ENCODE assay signal across 8 mouse cellular contexts in genomic region chr7:4151241-4151640, GRCm38 (mm10). TPM values are rescaled to one million over a fixed set of nuclear protein-coding genes. Genes with fewer than 3 reads are reported as not detected.
DNase-seq lines count a peak whose midpoint lies in the region; ATAC-seq and TF ChIP-seq lines count a peak whose summit lies in the region.

No protein-coding gene starts in this region.

- no peaks in the 10 kb centered on the region for H3K79me2 ChIP-seq in heart, adult 2 months (replicated peaks; ENCODE audit: control insufficient read depth, insufficient read depth, low read length)

- no peaks in the 10 kb centered on the region for H3K36me3 ChIP-seq in heart, adult 2 months (ENCODE audit: control insufficient read depth, insufficient read depth, low read length)
- H3K36me3 ChIP-seq in testis, adult 2 months (ENCODE audit: control insufficient read depth, insufficient read depth, low read length): no peaks in the 10 kb centered on the region; the same call in 1 of the 2 replicates
- H3K36me3 ChIP-seq in limb, embryonic 13.5 days: peaks cover 37% of the 10 kb centered on the region
- H3K36me3 ChIP-seq in stomach, postnatal 0 days (ENCODE audit: control insufficient read depth, insufficient read depth, low read length): peaks cover 10% of the 10 kb centered on the region

- no peak for TF ChIP-seq POLR2A in heart, adult 2 months (IDR thresholded peaks at IDR 0.05; ENCODE audit: insufficient read depth, low read depth, low read length)
- peak; percentile 75; the same call in 1 of the 2 replicates for TF ChIP-seq POLR2A in testis, adult 2 months (IDR thresholded peaks at IDR 0.05; ENCODE audit: control insufficient read depth, low read depth, low read length)

- H3K4me2 ChIP-seq in limb, embryonic 13.5 days (replicated peaks): peak overlapping the region; percentile 88
- H3K4me2 ChIP-seq in stomach, postnatal 0 days (replicated peaks; ENCODE audit: low read depth): peak overlapping the region; percentile 80

- WGBS in heart, adult 2 months: 40% methylated on average over 22 of the region's 22 CpGs
- 20% methylated on average over 22 of the region's 22 CpGs for WGBS in limb, embryonic 13.5 days
- 41% methylated on average over 22 of the region's 22 CpGs for WGBS in stomach, postnatal 0 days

- intact Hi-C loops in heart, adult 2 months (cut with DNase I): loop anchor here (2.0 to 10.0 kb wide), 2 partner anchors 14 to 654 kb away; partner anchors contain the start of gene Cdc42ep5

- no peak for TF ChIP-seq CTCF in heart, adult 2 months (IDR thresholded peaks at IDR 0.05)
- TF ChIP-seq CTCF in testis, adult 2 months (IDR thresholded peaks at IDR 0.05; ENCODE audit: control insufficient read depth, insufficient read depth, insufficient replicate concordance, low read depth, low read length): no peak
- no peak for TF ChIP-seq CTCF in stomach, postnatal 0 days (IDR thresholded peaks at IDR 0.05; ENCODE audit: low read depth)

- no peaks in the 10 kb centered on the region for H3K9me3 ChIP-seq in limb, embryonic 13.5 days
- H3K9me3 ChIP-seq in stomach, postnatal 0 days (ENCODE audit: control insufficient read depth, low read length): no peaks in the 10 kb centered on the region

- H3K4me1 ChIP-seq in heart, adult 2 months (ENCODE audit: control insufficient read depth, insufficient read depth, low read length): peaks cover 4% of the 10 kb centered on the region
- peaks cover 32% of the 10 kb centered on the region for H3K4me1 ChIP-seq in testis, adult 2 months (ENCODE audit: control insufficient read depth, insufficient read depth, low read length)
- H3K4me1 ChIP-seq in limb, embryonic 13.5 days: peaks cover 29% of the 10 kb centered on the region
- H3K4me1 ChIP-seq in stomach, postnatal 0 days (replicated peaks; ENCODE audit: control insufficient read depth, insufficient read depth): peaks cover 3% of the 10 kb centered on the region; the same call in 1 of the 2 replicates

- no peaks in the 10 kb centered on the region for H3K27me3 ChIP-seq in heart, adult 2 months (ENCODE audit: control insufficient read depth, insufficient read depth, low read length)
- H3K27me3 ChIP-seq in testis, adult 2 months (ENCODE audit: control insufficient read depth, insufficient read depth, low read length): no peaks in the 10 kb centered on the region
- peaks cover 22% of the 10 kb centered on the region for H3K27me3 ChIP-seq in limb, embryonic 13.5 days
- H3K27me3 ChIP-seq in stomach, postnatal 0 days (ENCODE audit: control insufficient read depth, insufficient read depth, low read length): no peaks in the 10 kb centered on the region

- no peak overlapping the region for H3K4me3 ChIP-seq in heart, adult 2 months
- peak overlapping the region; percentile 93 for H3K4me3 ChIP-seq in testis, adult 2 months (ENCODE audit: control insufficient read depth, low read depth, low read length)
- no peak overlapping the region for H3K4me3 ChIP-seq in limb, embryonic 13.5 days
- no peak overlapping the region for H3K4me3 ChIP-seq in stomach, postnatal 0 days (ENCODE audit: low read depth, low read length)

- peak overlapping the region; percentile 99; the same call in 1 of the 2 replicates for H3K27ac ChIP-seq in heart, adult 2 months
- H3K27ac ChIP-seq in testis, adult 2 months (ENCODE audit: control insufficient read depth, insufficient read depth, low read depth, low read length): peak overlapping the region; percentile 29; the same call in 1 of the 2 replicates
- no peak overlapping the region for H3K27ac ChIP-seq in limb, embryonic 13.5 days
- H3K27ac ChIP-seq in stomach, postnatal 0 days (replicated peaks): peak overlapping the region; percentile 99

- no peak overlapping the region for H3K9ac ChIP-seq in heart, adult 2 months (ENCODE audit: low read depth, low read length)
- no peak overlapping the region for H3K9ac ChIP-seq in limb, embryonic 13.5 days
- no peak overlapping the region for H3K9ac ChIP-seq in stomach, postnatal 0 days (ENCODE audit: low read length)

- TF ChIP-seq EP300 in heart, adult 2 months (IDR thresholded peaks at IDR 0.05; ENCODE audit: insufficient read depth, low read depth, low read length): no peak
- no peak for TF ChIP-seq EP300 in stomach, postnatal 0 days (optimal IDR thresholded peaks at IDR 0.05)

- no peak for DNase-seq in heart, adult 2 months
- no peak for DNase-seq in heart, adult 9 months (ENCODE audit: low spot score in 2 of 2)
- no peak for DNase-seq in testis, postnatal 14 days (ENCODE audit: low spot score)
- no peak for DNase-seq in stomach, postnatal 0 days (ENCODE audit: low spot score)
- DNase-seq in Muller cell, postnatal 12 days (ENCODE audit: inconsistent ontology term): no peak

- no peak for ATAC-seq in limb, embryonic 13.5 days (ENCODE audit: low FRiP score, low read depth)
- ATAC-seq in stomach, postnatal 0 days (ENCODE audit: low FRiP score, low TSS enrichment): no peak; the same call in 1 of the 2 replicates
- no peak for ATAC-seq in erythroid progenitor cell, adult 5-6 weeks (replicated peaks; ENCODE audit: low FRiP score, poor library complexity, severe bottlenecking)

RNA-seq across cellular contexts. Expression of gene Leng9, which starts 1.1 kb away (rescaled TPM):
- 1 to 10 TPM; 2.2 to 3.7 TPM for total RNA-seq in heart, adult 2 months (2021)
- polyA plus RNA-seq in heart, adult 2 months (2012; rRNA removed): 3.3 TPM in 2 replicates
- 5.1 and 5.7 TPM in 2 replicates for polyA plus RNA-seq in testis, adult 2 months (2012; rRNA removed)
- polyA plus RNA-seq in limb, embryonic 13.5 days (2015; fragmentation: Nextera tagmentation; extraction: Ambion mirVana): 4.6 and 4.9 TPM in 2 replicates
- polyA plus RNA-seq in stomach, postnatal 0 days (2015; fragmentation: Nextera tagmentation; extraction: Ambion mirVana): 7.4 and 8.5 TPM in 2 replicates
- total RNA-seq in erythroid progenitor cell, adult 5-6 weeks (2015; ENCODE audit: low replicate concordance): 2.9 TPM in 1 of 2 replicates, not detected in the other
- 0.64 and 1.4 TPM in 2 replicates for total RNA-seq in erythroid progenitor cell, adult 5-6 weeks (2017; ENCODE audit: low replicate concordance)

RNA-seq across cellular contexts. Expression of gene Cdc42ep5, which starts 13.4 kb away (rescaled TPM):
- total RNA-seq in heart, adult 2 months (2021): 1 to 10 TPM; 3.1 to 5.8 TPM
- 7.3 and 10.7 TPM in 2 replicates for polyA plus RNA-seq in heart, adult 2 months (2012; rRNA removed)
- 17.9 and 19.2 TPM in 2 replicates for polyA plus RNA-seq in testis, adult 2 months (2012; rRNA removed)
- 70.9 and 74.3 TPM in 2 replicates for polyA plus RNA-seq in limb, embryonic 13.5 days (2015; fragmentation: Nextera tagmentation; extraction: Ambion mirVana)
- polyA plus RNA-seq in stomach, postnatal 0 days (2015; fragmentation: Nextera tagmentation; extraction: Ambion mirVana): 119 and 121 TPM in 2 replicates
- total RNA-seq in erythroid progenitor cell, adult 5-6 weeks (2015; ENCODE audit: low replicate concordance): not detected in 2 replicates
- total RNA-seq in erythroid progenitor cell, adult 5-6 weeks (2017; ENCODE audit: low replicate concordance): not detected in 2 replicates

RNA-seq across cellular contexts. Expression of gene Leng8, which starts 14.4 kb away (rescaled TPM):
- total RNA-seq in heart, adult 2 months (2021): 10 to 100 TPM; 31.2 to 36.4 TPM
- 263 and 281 TPM in 2 replicates for polyA plus RNA-seq in heart, adult 2 months (2012; rRNA removed)
- polyA plus RNA-seq in testis, adult 2 months (2012; rRNA removed): 469 and 559 TPM in 2 replicates
- 59.1 and 64.4 TPM in 2 replicates for polyA plus RNA-seq in limb, embryonic 13.5 days (2015; fragmentation: Nextera tagmentation; extraction: Ambion mirVana)
- 14.7 and 20.1 TPM in 2 replicates for polyA plus RNA-seq in stomach, postnatal 0 days (2015; fragmentation: Nextera tagmentation; extraction: Ambion mirVana)
- total RNA-seq in erythroid progenitor cell, adult 5-6 weeks (2015; ENCODE audit: low replicate concordance): 104 and 111 TPM in 2 replicates
- 106 and 112 TPM in 2 replicates for total RNA-seq in erythroid progenitor cell, adult 5-6 weeks (2017; ENCODE audit: low replicate concordance)

RNA-seq across cellular contexts. Expression of gene Ttyh1, which starts 32.0 kb away (rescaled TPM):
- total RNA-seq in heart, adult 2 months (2021): 1 to 10 TPM in 1 of 2 experiments, under 1 TPM in 1; 0.91 to 2.6 TPM
- 2.8 and 5.1 TPM in 2 replicates for polyA plus RNA-seq in heart, adult 2 months (2012; rRNA removed)
- 59.3 and 70.0 TPM in 2 replicates for polyA plus RNA-seq in testis, adult 2 months (2012; rRNA removed)
- 2.0 and 2.3 TPM in 2 replicates for polyA plus RNA-seq in limb, embryonic 13.5 days (2015; fragmentation: Nextera tagmentation; extraction: Ambion mirVana)
- polyA plus RNA-seq in stomach, postnatal 0 days (2015; fragmentation: Nextera tagmentation; extraction: Ambion mirVana): 4.1 and 4.3 TPM in 2 replicates
- total RNA-seq in erythroid progenitor cell, adult 5-6 weeks (2015; ENCODE audit: low replicate concordance): not detected in 2 replicates
- total RNA-seq in erythroid progenitor cell, adult 5-6 weeks (2017; ENCODE audit: low replicate concordance): under 0.01 TPM in 1 of 2 replicates, not detected in the other
